Mouse (Mus musculus): ENCODE data around the gene Gpr152. TPM values are rescaled to one million over a fixed set of nuclear protein-coding genes. Genes with fewer than 3 reads are reported as not detected.

Gene Gpr152
- polyA plus RNA-seq, 1 experiment from 2014 or later = not detected

DNA sequence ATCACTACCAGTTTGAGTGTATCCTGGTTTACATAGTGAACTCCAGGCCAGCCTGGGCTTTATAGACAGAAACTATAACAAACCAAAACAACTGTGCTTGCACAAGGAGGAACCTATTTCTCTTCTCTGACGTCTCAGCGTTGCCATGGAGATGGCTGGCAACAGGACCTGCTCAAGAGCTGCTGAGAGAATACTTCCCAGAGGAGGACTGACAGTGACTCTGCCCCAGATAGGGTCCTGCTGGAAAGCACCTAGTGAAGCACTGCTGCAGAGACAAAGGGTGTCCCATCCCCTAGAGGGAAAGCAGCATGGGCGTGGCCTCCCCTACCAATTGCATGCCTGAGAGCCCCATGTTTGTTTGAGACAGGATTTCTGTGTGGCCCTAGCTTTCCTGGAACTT is 42.3 kb downstream of the Gpr152 start:
- H3K36me3 ChIP-seq (ENCODE audit: control insufficient read depth, insufficient read depth, low read length) = no peaks in the 10 kb centered on the region
- no peak overlapping the region for H3K4me2 ChIP-seq (replicated peaks; ENCODE audit: low read depth)
- no peaks in the 10 kb centered on the region for H3K27me3 ChIP-seq (ENCODE audit: control insufficient read depth, insufficient read depth, low read length)
- H3K9me3 ChIP-seq (ENCODE audit: control insufficient read depth, low read length) = no peaks in the 10 kb centered on the region
- 26% methylated on average over 3 of the region's 3 CpGs for WGBS
- no peak overlapping the region for H3K27ac ChIP-seq (replicated peaks)
- DNase-seq (ENCODE audit: low spot score) = peak; percentile 72
- H3K4me3 ChIP-seq (ENCODE audit: low read depth, low read length) = no peak overlapping the region
- no peak overlapping the region for H3K9ac ChIP-seq (ENCODE audit: low read length)
- peak; percentile 74 for ATAC-seq (ENCODE audit: low FRiP score, low TSS enrichment)
- no peaks in the 10 kb centered on the region for H3K4me1 ChIP-seq (replicated peaks; ENCODE audit: control insufficient read depth, insufficient read depth)
- TF ChIP-seq CTCF (IDR thresholded peaks at IDR 0.05; ENCODE audit: low read depth) (no peak), EP300 (optimal IDR thresholded peaks at IDR 0.05) (no peak)

DNA sequence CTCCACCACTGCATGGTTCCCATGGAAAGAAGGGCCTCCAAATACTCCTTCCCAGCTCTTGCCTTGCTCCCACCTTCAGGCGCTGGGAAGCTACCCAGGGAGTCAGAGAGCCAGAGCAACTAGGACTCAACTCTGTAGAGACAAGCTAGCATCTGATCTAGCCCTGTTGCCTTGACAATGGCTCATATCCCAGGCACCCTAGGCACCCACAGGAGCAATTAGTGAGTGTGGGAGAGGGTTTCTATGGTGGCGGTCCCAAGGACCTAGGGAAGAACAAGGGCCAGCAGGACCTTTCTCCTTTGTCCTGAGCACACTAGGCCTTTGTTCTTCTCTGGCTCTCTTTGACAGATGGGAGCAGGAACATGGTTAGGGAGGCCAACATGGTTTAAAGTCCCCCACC is 44.1 kb downstream of the Gpr152 start:
- Histone ChIP-seq H3K9me3 (ENCODE audit: control insufficient read depth, low read length) (no peaks in the 10 kb centered on the region), H3K4me2 (replicated peaks; ENCODE audit: low read depth) (no peak overlapping the region), H3K9ac (ENCODE audit: low read length) (no peak overlapping the region), H3K4me1 (replicated peaks; ENCODE audit: control insufficient read depth, insufficient read depth) (no peaks in the 10 kb centered on the region), H3K27me3 (ENCODE audit: control insufficient read depth, insufficient read depth, low read length) (no peaks in the 10 kb centered on the region), H3K27ac (replicated peaks) (no peak overlapping the region), H3K4me3 (ENCODE audit: low read depth, low read length) (no peak overlapping the region), H3K36me3 (ENCODE audit: control insufficient read depth, insufficient read depth, low read length) (no peaks in the 10 kb centered on the region)
- no peak for DNase-seq (ENCODE audit: low spot score)
- ATAC-seq (ENCODE audit: low FRiP score, low TSS enrichment) = no peak
- TF ChIP-seq CTCF (IDR thresholded peaks at IDR 0.05; ENCODE audit: low read depth) (no peak), EP300 (optimal IDR thresholded peaks at IDR 0.05) (no peak)
- 87% methylated on average over 2 of the region's 2 CpGs for WGBS

DNA sequence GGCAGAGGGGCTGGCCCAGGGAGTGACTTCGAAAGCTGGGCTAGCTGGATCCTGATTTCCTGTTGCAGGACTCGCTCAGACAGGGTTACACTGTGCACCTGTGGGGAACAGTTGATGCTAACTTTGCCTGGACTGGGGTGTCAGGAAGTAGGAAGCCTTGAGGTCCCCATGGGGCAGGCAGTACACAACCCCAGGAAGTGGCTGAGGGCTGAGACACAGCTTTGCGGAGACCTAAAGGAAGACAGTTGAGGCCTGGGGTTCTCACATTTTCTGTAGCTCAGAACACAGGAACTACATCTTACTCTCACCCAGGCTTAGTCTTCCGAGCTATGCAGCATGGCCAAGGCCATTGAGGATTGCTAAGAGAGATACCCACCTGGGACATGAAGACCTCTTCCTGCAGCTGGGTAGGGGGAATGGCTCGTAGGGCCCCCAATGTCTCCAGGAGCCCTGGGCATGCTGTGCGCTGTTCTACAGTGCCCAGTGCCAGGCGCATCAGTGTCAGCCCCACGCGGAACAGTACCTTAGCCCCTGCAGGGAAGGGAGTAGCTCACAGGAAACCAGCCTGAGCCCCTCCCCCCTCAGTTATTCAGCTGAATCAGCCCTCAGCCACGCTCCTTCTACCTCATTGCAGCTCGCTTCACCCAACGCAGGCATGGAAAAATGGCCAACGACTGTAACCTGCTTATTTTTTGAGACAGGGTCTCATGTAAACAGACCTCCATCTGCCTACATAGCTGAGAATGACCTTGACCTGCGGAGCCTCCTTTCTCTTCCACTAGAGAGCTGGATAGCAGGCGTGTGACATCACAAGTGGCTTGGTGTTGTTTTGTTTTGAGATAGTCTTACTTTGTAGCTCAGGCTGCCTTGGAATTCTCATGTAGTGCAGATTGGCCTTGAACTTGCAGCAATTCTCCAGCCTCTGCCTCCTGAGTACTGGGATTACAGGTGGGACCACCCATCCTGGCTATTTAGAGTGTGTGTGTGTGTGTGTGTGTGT is 45.7 kb downstream of the Gpr152 start:
- H3K27ac ChIP-seq (replicated peaks) = no peak overlapping the region
- H3K4me1 ChIP-seq (replicated peaks; ENCODE audit: control insufficient read depth, insufficient read depth) = no peaks in the 10 kb centered on the region
- no peak overlapping the region for H3K9ac ChIP-seq (ENCODE audit: low read length)
- no peaks in the 10 kb centered on the region for H3K9me3 ChIP-seq (ENCODE audit: control insufficient read depth, low read length)
- 47% methylated on average over 15 of the region's 15 CpGs for WGBS
- H3K36me3 ChIP-seq (ENCODE audit: control insufficient read depth, insufficient read depth, low read length) = no peaks in the 10 kb centered on the region
- no peaks in the 10 kb centered on the region for H3K27me3 ChIP-seq (ENCODE audit: control insufficient read depth, insufficient read depth, low read length)
- H3K4me2 ChIP-seq (replicated peaks; ENCODE audit: low read depth) = no peak overlapping the region
- TF ChIP-seq CTCF (IDR thresholded peaks at IDR 0.05; ENCODE audit: low read depth) (no peak), EP300 (optimal IDR thresholded peaks at IDR 0.05) (no peak)
- DNase-seq (ENCODE audit: low spot score) (no peak), ATAC-seq (ENCODE audit: low FRiP score, low TSS enrichment) (0 out of 2 replicates have a peak, but pooled peaks have one; percentile 7)
- no peak overlapping the region for H3K4me3 ChIP-seq (ENCODE audit: low read depth, low read length)

DNA sequence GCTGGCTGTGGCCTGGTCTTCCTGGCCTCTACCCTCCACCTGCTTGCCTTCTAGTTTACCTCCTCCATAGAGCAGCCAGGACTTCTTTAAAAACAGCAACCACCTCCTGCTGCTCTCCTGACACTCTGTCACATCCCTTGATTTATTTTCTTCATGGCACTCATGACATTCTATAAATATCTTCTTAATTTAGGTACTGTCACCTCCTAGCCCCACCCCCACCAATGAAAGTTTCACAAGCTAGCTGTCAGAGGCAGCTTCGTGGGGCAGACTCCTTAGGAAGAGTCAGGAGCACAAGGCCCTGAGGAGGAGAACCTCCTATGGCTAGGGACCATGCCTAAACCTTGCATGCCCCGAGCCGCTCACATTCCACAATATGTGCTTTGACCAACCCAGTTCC is 47.7 kb downstream of the Gpr152 start:
- TF ChIP-seq CTCF (IDR thresholded peaks at IDR 0.05; ENCODE audit: low read depth) (no peak), EP300 (optimal IDR thresholded peaks at IDR 0.05) (no peak)
- DNase-seq (ENCODE audit: low spot score) (no peak), ATAC-seq (ENCODE audit: low FRiP score, low TSS enrichment) (no peak)
- H3K36me3 ChIP-seq (ENCODE audit: control insufficient read depth, insufficient read depth, low read length) = no peaks in the 10 kb centered on the region
- no peaks in the 10 kb centered on the region for H3K9me3 ChIP-seq (ENCODE audit: control insufficient read depth, low read length)
- no peaks in the 10 kb centered on the region for H3K27me3 ChIP-seq (ENCODE audit: control insufficient read depth, insufficient read depth, low read length)
- H3K9ac ChIP-seq (ENCODE audit: low read length) = no peak overlapping the region
- WGBS = 74% methylated on average over 3 of the region's 3 CpGs
- no peak overlapping the region for H3K27ac ChIP-seq (replicated peaks)
- no peaks in the 10 kb centered on the region for H3K4me1 ChIP-seq (replicated peaks; ENCODE audit: control insufficient read depth, insufficient read depth)
- H3K4me3 ChIP-seq (ENCODE audit: low read depth, low read length) = no peak overlapping the region
- no peak overlapping the region for H3K4me2 ChIP-seq (replicated peaks; ENCODE audit: low read depth)

DNA sequence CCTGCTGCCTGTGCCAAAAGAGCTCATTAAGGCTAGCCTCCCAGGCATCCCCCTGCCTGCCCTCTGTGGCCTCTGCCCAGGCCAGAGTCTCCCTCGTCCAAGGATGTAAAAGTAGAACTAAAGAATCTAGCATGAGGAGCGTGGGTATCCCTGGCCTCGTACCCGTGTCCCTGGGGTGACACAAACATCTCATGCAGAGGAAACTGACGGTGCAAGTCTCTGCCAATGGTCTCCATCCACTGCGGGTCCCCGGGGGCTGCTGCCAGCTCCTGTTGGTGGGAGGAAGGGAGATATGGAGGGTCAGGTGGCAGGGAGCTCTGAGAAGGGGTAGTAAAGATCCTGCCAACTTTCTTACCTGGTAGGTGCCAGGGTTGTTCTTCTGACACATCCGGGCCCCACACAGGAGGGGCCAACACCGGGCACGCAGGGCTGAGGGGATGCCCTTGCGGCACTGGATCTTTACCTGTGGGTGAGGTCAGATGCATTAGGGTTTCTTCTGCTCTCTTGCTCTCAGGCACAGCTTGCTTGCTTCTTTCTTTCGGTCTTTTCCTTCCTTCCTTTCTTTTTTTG is 49.5 kb downstream of the Gpr152 start:
- TF ChIP-seq EP300 (optimal IDR thresholded peaks at IDR 0.05) (no peak), CTCF (IDR thresholded peaks at IDR 0.05; ENCODE audit: low read depth) (no peak)
- no peaks in the 10 kb centered on the region for H3K27me3 ChIP-seq (ENCODE audit: control insufficient read depth, insufficient read depth, low read length)
- peaks cover 3% of the 10 kb centered on the region; the same call in 1 of the 2 replicates for H3K36me3 ChIP-seq (ENCODE audit: control insufficient read depth, insufficient read depth, low read length)
- no peak for DNase-seq (ENCODE audit: low spot score)
- 85% methylated on average over 12 of the region's 12 CpGs for WGBS
- H3K9me3 ChIP-seq (ENCODE audit: control insufficient read depth, low read length) = no peaks in the 10 kb centered on the region
- H3K9ac ChIP-seq (ENCODE audit: low read length) = no peak overlapping the region
- peaks cover 3% of the 10 kb centered on the region for H3K4me1 ChIP-seq (replicated peaks; ENCODE audit: control insufficient read depth, insufficient read depth)
- no peak overlapping the region for H3K27ac ChIP-seq (replicated peaks)
- no peak for ATAC-seq (ENCODE audit: low FRiP score, low TSS enrichment)
- no peak overlapping the region for H3K4me2 ChIP-seq (replicated peaks; ENCODE audit: low read depth)
- no peak overlapping the region for H3K4me3 ChIP-seq (ENCODE audit: low read depth, low read length)
